Mouse (Mus musculus) heart, embryonic 16.5 days (tissue): Measurements from ENCODE around the gene Plxnd1. TPM values are rescaled to one million over a fixed set of nuclear protein-coding genes. Genes with fewer than 3 reads are reported as not detected.

Source experiments
- ATAC-seq: fragments of 200-750 bp; cut with Nextera tagmentation; replicated peaks from 2 replicates; pipeline ENCODE4 v1.8.0; 2017; ENCODE audit warnings: moderate number of reproducible peaks; ENCODE audit not compliant: insufficient read depth, low FRiP score; ENCODE audit errors: extremely low read depth
- H3K27ac ChIP-seq: fragments of 300-500 bp; sonication (generic); 2 replicates; pipeline ENCODE4 v1.5.1; 2014; ENCODE audit warnings: mild to moderate bottlenecking, low read length, control low read depth, moderate library complexity
- H3K27me3 ChIP-seq: fragments of 300-500 bp; sonication (generic); 2 replicates; pipeline ENCODE4 v1.6.1; 2014; ENCODE audit warnings: low read length, mixed read lengths; ENCODE audit not compliant: control insufficient read depth, insufficient read depth
- H3K36me3 ChIP-seq: fragments of 300-500 bp; sonication (generic); 2 replicates; pipeline ENCODE4 v1.6.1; 2014; ENCODE audit not compliant: control insufficient read depth, insufficient read depth
- H3K4me1 ChIP-seq: fragments of 300-500 bp; sonication (generic); 2 replicates; pipeline ENCODE4 v1.6.1; 2014; ENCODE audit warnings: low read length, mixed read lengths; ENCODE audit not compliant: control insufficient read depth, insufficient read depth
- H3K4me2 ChIP-seq: fragments of 300-500 bp; sonication (generic); 2 replicates; pipeline ENCODE4 v1.6.1; 2014; ENCODE audit warnings: low read depth, mild to moderate bottlenecking, control low read depth, low read length
- H3K4me3 ChIP-seq: fragments of 300-500 bp; sonication (generic); 2 replicates; pipeline ENCODE4 v1.5.1; 2014; ENCODE audit warnings: mild to moderate bottlenecking, control low read depth, low read length
- H3K9ac ChIP-seq: fragments of 300-500 bp; sonication (generic); 2 replicates; pipeline ENCODE4 v1.6.1; 2014; ENCODE audit warnings: low read length, control low read depth
- H3K9me3 ChIP-seq: fragments of 300-500 bp; sonication (generic); replicated peaks from 2 replicates; pipeline ENCODE4 v1.6.1; 2016; ENCODE audit warnings: low read length; ENCODE audit not compliant: control insufficient read depth
- WGBS: fragments of 180-500 bp; shearing (Covaris S2); extraction: QIAGEN DNeasy Blood & Tissue Kit; methylation state at CpG from one replicate; pipeline ENCODE4 v1.1.7; 2014; 5-methylcytosine and 5-hydroxymethylcytosine counted together
- polyA plus RNA-seq: library from polyadenylated mRNA; unstranded; fragments of >200 nt; fragmentation: Nextera tagmentation; extraction: Ambion mirVana; gene quantifications from 2 replicates; pipeline ENCODE4 v1.2.1, GENCODE M21; 2015

Plxnd1 gene
- polyA plus RNA-seq, 1 experiment from 2014 or later: 46.0 TPM

GRCm38 (mm10) chr6:115906455-115906854, 88.3 kb downstream of the Plxnd1 start:
- H3K4me2 ChIP-seq: no peak overlapping the region
- 57% methylated on average over 1 of the region's 1 CpGs for WGBS
- ATAC-seq: no peak
- H3K4me3 ChIP-seq: no peak overlapping the region
- no peaks in the 10 kb centered on the region for H3K27me3 ChIP-seq
- H3K4me1 ChIP-seq: peaks cover 37% of the 10 kb centered on the region
- no peak overlapping the region for H3K9ac ChIP-seq
- peaks cover 13% of the 10 kb centered on the region for H3K36me3 ChIP-seq
- 0 out of 2 replicates have a peak overlapping the region, but pooled peaks have one; percentile 16 for H3K27ac ChIP-seq
- no peaks in the 10 kb centered on the region for H3K9me3 ChIP-seq

GRCm38 (mm10) chr6:115905568-115905967, 89.2 kb downstream of the Plxnd1 start:
- Histone ChIP-seq H3K4me1 (peaks cover 32% of the 10 kb centered on the region), H3K27ac (peak overlapping the region; percentile 68), H3K9me3 (no peaks in the 10 kb centered on the region), H3K36me3 (peaks cover 13% of the 10 kb centered on the region), H3K4me2 (no peak overlapping the region), H3K27me3 (no peaks in the 10 kb centered on the region), H3K9ac (no peak overlapping the region), H3K4me3 (no peak overlapping the region)
- peak; percentile 17; the same call in 1 of the 2 replicates for ATAC-seq
- 76% methylated on average over 6 of the region's 6 CpGs for WGBS

Other genes starting within 250 kb of the Plxnd1 start
- gene Tmem40, start 232.6 kb downstream of the Plxnd1 start, polyA plus RNA-seq: 1.1 and 1.3 TPM in 2 replicates
- 42.0 and 49.8 TPM in 2 replicates for gene Cand2, start 220.5 kb downstream of the Plxnd1 start, polyA plus RNA-seq
- gene Rpl32, start 186.3 kb downstream of the Plxnd1 start, polyA plus RNA-seq: 1,011 and 1,085 TPM in 2 replicates
- 0.51 and 0.59 TPM in 2 replicates for gene Efcab12, start 156.6 kb downstream of the Plxnd1 start, polyA plus RNA-seq
- 10.2 and 12.5 TPM in 2 replicates for gene Mbd4, start 141.6 kb downstream of the Plxnd1 start, polyA plus RNA-seq
- 21.4 and 23.0 TPM in 2 replicates for gene Ift122, start 141.5 kb downstream of the Plxnd1 start, polyA plus RNA-seq
- 0.16 TPM in 1 of 2 replicates, not detected in the other for gene Rho, start 63.3 kb downstream of the Plxnd1 start, polyA plus RNA-seq
- not detected in 2 replicates for gene H1foo, start 50.1 kb downstream of the Plxnd1 start, polyA plus RNA-seq
- gene Tmcc1, start 198.5 kb upstream of the Plxnd1 start, polyA plus RNA-seq: 10.7 and 13.3 TPM in 2 replicates
- 30.3 and 31.3 TPM in 2 replicates for gene Washc2, start 213.0 kb upstream of the Plxnd1 start, polyA plus RNA-seq